Mouse (Mus musculus): ENCODE measurements around the gene Naa25.

Naa25 gene

DNA sequence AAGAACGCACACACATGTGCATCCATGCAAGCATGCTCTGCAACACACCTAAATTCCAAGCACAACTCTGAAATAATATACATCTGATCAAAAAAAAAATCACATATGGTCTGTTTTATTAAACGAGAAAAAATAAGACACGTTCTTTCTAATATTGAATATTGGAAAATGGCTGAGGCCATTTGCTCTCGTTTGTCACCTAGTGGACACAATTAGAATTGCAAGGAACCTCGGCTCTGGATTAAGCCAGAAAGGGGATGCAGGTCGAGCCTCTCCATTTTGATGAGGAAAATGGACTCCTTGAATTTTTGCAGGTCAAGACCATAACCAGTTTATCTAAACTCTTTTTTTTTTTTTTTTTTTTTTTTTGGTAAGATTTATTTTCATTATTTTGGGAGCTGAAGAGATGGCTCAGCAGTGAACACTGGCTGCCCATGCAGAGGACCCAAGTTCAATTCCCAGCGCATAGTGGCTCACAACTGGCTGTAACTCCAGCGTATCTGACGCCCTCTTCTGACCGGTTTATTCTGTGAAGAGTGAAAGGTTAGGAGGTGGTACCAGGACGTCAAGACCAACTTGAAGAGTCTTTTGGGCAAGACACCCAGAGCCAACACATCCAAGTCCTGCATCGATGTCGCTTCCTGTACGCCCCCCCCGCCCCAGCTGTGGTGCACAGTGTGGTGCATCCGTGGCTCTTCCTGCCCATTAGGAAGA lies 4.9 kb upstream of the Naa25 start:
- in situ Hi-C loops (cut with MboI): no loop called here

DNA sequence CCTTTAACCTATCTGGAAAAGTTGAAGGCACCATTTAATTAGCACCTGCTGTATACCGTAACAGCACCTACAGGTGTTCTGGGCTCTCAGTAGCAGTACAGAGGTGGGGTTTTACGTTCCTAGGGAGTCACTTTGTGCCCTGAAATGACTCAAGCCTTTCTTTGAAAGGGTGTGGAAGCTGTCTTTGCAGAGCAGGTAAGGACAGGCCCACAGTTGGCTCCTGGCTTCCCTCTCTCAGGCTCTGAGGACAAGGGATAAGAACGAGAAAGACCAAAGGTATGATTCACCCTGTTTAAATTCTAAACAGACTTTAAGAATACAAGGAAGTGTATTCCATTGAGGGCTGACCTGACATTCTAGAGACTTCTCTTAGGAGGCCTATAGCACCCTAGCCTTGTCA lies 4.3 kb upstream of the Naa25 start:
- in situ Hi-C loops (cut with MboI): no loop called here

DNA sequence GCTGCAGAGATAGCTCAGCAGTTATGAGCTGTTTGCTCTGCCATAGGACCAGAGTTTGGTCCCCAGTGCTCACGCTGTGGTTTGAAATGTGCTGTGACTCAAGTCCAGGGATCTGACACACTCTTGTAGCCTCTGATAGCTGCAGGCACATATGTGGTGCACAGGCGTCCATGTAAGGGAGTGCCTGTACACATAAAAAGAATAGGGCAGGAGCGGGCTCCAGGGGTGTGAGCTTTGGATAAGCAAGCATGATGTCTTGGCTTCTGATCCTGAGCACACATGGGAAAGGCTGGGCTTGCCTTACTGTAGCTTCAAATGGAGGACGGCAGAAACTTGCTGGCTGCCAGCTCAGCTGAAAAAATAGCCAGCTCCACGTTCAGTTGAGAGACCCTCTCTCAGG lies 2.1 kb upstream of the Naa25 start:
- in situ Hi-C loops (cut with MboI): no loop called here

DNA sequence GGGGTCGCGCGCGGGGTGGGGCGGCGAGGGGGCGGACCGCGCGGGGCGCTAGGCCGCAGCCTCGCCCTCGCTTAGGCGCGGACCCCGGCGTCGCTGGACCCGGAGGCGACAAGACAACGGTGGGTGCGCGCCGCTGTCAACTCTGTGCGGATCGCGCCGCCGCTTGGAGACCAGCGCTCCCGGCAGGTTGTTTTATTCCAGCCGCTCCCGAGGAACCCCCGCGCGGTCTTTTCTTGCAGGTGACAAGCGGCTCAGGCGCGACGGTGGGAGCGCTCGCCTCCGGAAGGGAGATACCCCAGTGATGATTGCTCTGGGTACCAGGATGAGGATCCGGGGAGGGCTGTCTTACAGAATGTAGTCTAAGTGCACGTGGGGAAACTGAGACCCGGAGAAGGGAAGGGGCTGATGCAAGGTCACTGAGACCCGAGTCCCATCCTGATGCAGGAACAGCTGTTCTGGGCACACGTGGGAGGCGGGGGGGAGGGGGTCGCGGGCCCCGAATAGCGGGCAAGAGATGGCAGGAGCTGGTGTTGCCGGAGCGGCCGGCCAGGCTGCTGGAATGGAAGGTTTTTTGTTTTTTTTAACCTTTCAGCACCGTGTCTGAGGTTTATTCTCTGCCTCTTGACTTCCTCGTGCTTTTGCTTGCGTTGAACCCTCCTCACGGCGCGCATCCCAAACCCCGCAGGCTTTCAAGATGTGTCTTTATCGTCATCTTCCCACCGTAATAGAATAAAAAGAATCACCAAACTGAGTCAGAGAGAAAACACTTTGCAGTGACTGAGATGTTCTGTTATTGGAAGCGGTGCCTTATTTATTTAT lies 619 bp downstream of the Naa25 start:
- in situ Hi-C loops (cut with MboI): no loop called here

DNA sequence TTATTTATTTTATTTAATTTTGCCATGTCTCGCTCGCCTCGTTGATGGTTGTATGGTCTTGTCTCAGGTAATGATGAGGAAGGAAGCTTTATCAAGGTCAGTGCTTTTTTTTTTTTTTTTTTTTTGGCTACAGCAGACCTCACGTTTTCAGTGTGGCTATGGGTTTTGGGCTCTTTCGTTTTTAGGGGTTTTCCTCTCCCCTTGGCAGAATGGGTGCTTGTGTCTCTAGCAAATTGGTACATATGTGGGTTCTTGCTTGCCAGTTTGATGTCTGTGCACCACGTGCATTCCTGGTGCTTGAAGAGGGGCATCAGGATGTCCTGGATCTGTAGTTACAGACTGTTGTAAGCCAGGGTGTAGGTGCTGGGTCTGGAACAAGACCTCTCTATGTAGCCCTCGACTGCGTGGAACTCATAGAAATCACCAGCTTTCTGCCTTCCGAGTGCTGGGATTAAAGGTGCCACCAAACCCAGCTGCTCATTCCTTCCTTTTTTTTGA lies 1.3 kb downstream of the Naa25 start:
- in situ Hi-C loops (cut with MboI): no loop called here

DNA sequence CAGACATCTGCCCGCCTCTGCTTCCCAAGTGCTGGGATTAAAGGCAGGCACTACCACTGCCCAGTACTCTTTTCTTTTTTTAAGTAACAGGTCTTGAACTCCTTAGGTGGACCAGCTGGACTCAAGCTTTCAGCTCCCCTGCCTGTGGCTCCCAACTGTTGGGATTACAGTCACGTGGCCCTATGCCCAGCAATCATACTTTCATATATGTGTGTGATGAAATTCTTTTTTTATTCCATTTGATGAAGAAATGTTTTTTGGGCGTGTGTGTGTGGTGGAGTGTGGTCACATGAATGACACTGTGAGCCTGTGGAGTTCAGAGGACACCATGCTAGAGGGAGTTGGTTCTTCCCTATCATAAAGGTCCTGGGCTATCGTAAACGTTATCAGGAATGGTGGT lies 1.8 kb downstream of the Naa25 start:
- in situ Hi-C loops (cut with MboI): no loop called here

DNA sequence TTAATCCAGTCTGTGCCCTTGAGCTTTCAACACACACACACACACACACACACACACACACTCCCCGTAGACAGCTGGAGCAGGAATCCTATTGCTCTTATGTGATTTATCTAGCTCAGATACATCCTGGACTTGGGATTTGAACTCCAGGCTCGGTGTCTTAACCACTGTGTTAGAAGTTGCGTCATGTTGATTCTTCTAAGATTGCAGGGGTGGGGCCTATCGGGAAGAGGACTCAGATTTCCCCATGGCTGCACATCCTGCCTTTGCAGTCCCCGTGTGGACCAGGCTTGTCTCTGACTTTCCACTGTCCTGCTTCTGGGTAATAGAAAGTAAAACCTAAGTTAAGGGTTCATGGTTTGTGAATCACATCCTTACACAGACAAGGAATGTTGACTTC lies 2.3 kb downstream of the Naa25 start:
- in situ Hi-C loops (cut with MboI): no loop called here

DNA sequence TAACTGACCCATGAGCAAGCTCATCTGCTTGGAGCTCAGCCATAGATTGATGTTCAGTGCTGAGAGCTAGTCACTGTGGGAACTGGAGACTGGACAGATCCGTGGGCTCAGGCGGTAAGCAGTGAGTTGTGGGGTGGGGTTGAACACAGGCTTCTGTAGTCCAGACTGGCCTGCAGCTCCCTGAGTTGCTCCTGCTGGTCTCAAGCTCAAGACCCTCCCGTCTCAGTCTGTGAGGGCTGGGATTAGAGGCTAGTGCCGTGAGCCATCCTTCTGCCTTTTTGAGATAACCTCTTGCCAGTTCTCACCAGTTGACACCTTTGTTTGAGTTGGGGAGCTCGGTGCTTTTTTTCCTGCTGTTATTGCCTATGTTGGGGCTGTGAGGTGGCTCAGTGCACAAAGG lies 3.1 kb downstream of the Naa25 start:
- in situ Hi-C loops (cut with MboI): no loop called here

DNA sequence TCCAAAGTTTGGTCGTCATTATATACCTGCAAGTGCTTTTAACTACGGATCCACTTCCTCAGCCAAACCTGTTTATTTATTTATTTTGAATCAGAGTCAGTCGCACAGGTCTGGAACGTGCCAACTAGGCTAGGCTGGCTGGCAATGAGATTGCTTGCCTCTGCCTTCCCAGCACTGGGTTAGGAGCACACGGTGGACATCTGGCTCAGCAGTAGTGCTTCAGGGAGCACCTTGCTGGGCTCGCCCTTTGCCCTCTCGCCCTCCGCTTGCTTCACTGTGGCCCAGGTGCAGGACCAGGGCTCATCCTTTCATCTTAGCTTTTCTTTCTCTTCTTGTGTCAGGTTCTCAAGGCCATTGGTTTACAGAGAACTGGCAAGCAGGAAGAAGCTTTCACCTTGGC lies 10.1 kb downstream of the Naa25 start:
- in situ Hi-C loops (cut with MboI): no loop called here

DNA sequence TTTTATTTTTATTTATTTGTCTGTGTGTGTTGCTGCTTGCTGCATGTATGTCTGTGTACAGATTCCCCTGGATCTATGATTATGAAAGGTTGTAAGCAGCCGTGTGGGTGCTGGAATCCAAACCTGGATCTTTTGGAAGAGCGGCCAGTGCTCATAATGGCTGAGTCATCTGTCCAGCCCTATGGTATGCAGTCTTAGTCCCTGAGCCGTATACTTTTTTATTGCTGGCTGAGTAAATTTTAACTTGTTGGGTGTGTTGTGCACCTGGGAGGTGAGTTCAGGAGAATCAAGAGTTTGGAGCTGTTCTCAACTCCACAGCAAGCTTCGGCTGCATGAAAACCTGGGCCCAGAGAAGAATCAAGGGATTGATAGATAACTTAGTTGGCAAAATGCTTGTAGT lies 13.2 kb downstream of the Naa25 start:
- in situ Hi-C loops (cut with MboI): no loop called here

DNA sequence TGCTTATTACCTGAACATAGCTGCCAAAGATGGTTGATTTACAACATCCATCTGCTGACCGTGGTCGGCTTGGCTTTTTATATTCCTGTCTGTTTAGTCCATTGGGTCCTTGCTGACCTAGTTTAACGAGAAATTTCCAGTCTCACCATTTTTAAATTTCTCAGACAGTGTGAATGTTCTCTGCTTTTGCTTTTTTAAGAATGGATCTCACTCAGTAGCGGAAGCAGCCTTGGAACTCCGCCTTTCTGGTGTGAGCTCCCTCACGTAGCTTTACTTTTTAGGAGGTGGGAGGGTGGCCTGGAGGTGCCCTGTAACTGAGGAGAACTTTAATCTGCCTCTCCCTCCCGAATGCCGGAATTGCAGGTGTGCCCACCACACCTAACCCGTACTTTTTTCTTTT lies 23.0 kb downstream of the Naa25 start:
- in situ Hi-C loops (cut with MboI): no loop called here

DNA sequence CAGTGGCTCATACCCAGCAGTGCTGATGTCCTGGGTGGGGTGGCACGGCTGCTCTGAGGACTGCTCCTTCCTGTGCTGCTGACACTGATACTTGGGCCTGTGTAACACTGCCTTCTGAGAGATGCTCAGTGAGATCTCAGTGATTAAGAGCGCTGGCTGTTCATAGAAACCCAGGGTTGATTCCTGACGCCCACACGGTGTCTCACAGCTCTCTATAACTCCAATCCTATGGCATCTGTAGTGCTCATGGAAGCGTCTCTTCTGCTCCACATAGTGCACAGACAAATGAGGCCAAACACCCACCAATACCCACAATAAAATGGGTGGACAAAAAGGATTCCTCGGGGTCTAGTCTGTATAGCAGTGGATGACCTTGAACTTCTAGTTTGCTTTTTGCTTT lies 25.1 kb downstream of the Naa25 start:
- in situ Hi-C loops (cut with MboI): no loop called here

DNA sequence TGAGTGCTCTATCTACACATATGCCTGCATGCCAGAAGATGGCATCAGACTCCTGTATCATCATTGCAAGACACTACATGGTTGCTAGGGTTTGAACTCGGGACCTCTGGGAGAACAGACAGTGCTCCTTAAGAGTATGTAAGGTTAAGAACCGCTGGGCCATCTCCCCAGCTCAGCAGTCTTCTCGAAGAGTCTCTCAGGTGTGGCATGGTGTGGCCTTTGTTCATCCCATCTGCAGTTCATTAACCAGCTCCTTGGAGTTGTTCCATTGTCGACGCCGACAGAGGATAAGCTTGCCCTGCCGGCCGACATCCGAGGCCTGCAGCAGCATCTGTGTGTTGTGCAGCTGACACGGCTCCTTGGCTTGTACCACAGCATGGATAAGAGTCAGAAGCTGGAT lies 25.6 kb downstream of the Naa25 start:
- in situ Hi-C loops (cut with MboI): no loop called here

DNA sequence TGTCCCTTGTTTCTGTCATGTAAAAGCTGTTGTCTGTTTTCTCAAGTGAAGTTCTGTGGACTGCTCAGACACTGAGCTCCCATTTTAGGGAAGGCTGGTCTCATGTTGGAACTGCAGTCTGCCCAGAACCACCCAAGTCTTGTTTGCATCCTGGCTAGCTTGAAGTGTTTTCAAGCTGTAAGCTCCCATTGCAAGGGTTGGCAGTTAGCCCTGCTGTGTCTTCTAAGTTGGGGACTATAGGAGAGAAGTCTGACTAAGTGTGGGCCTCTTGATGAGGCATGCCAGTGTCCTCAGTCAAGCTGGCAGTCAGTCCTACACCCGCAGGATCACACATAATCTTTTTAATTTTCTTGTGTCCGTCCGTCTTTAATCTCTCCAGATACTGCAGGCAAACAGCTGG lies 31.2 kb downstream of the Naa25 start:
- in situ Hi-C loops (cut with MboI): no loop called here

DNA sequence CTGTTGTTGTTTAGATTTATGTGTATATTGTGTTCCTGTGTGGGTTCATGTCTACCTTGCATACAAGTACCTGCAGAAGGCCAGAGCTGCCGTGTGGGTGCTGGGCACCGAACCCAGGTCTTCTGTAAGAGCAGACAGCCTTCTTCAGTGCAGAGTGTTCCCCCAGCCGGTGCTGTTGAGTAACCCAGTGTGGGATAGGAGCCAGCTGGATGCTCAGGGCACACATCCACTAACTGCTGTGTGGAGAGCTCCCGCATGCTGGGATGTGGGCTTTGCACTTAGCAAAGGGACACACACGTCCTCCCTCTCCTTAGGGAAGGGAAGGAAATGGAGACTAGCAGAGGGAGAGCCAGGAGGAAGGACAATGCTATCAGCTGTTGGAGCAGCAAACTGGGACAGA lies 40.4 kb downstream of the Naa25 start:
- in situ Hi-C loops (cut with MboI): no loop called here

DNA sequence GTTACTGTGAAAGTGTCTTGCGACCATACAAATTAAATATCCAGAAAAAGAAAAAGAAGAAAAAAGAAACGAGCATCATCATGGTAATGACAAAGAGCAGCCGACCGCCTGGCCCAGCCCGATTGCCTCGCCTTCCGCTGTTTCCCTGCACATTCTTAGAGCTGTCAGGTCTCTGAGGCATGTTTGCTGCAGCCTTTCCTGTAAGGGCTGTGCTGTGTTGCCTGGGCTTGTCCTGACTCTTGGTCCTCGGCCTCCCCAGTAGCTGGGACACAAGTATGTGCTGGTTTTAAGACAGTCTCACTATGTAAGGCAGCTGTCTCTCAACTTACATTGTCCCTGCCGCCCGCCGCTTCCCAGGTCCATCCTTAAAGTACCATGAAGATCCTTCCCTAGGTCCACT lies 41.0 kb downstream of the Naa25 start:
- in situ Hi-C loops (cut with MboI): no loop called here

DNA sequence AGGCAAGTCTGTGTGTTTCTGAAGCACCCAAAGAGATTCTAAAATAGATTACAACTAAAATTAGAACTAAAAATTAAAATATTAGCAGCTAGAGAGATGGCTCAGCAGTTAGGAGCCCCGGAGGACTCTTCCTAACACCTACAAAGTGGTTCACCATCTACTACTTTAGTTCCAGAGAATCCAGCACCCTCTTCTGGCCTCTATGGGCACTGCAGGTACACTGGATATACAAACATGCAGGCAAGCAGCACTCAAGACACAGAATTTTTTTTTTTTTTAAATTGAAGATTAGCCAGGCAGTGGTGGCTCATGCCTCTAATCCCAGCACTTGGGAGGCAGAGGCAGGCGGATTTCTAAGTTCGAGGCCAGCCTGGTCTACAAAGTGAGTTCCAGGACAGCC lies 45.8 kb downstream of the Naa25 start:
- in situ Hi-C loops (cut with MboI): loop anchor here (5.0 kb wide), 1 partner anchor 34 kb away; no protein-coding TSS in a partner anchor

DNA sequence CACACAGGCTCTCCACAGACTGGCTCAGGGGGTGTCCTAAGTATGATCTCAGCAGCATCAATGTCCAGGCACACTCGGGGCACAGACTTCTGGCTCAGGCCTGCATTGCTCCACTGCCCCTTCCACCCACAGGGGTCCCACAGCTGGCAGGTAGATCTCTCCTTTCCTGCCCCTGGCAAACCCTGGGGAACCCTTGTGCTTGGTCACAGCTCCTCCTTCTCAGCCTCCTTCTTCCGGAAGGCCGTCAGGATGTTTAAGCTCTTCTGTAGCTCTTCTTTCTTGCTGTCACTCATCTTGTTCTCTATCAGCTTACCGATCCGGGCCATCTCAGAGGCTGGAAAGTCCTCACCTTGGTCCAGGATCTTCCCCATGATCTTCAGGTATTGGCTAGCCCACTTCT lies 47.1 kb downstream of the Naa25 start:
- in situ Hi-C loops (cut with MboI): loop anchor here (5.0 kb wide), 1 partner anchor 32 kb away; no protein-coding TSS in a partner anchor

DNA sequence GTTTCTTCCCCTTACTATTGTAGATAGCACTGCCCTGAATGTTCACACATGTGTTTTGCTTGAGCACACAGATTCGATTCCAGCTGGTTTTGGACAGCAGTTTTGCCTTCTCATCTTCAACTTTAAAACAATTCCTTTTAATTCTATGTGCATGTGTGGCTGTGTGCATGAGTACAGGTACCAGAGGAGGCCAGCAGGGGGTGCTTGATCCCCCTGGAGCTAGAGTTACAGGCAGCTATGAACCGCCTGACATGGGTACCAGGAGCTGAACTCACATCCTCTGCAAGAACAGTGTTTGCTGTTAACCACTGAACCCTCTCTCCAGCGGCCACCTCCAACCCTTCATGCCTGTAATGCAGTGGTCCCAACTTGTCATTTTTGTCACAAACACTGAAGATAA lies 50.7 kb downstream of the Naa25 start:
- in situ Hi-C loops (cut with MboI): no loop called here

DNA sequence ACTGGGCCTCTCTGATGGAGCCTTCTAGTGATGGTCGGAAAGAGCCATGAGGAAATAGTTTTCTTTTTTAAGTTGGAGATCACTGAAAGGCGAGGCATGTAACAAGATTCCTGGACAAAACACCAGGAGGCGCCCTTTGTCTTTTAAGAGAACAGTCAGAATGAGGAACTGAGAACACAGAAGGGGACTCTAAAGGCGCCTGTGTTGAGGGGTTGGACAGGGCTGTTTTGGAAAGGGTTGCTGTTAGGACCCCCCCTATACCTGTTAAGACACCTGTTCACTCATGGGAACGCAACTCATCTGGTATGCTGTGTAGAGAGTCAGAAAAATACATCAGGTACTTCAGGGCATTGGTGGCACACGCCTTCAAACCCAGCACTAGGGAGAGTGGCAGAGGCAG lies 52.2 kb downstream of the Naa25 start:
- in situ Hi-C loops (cut with MboI): no loop called here

DNA sequence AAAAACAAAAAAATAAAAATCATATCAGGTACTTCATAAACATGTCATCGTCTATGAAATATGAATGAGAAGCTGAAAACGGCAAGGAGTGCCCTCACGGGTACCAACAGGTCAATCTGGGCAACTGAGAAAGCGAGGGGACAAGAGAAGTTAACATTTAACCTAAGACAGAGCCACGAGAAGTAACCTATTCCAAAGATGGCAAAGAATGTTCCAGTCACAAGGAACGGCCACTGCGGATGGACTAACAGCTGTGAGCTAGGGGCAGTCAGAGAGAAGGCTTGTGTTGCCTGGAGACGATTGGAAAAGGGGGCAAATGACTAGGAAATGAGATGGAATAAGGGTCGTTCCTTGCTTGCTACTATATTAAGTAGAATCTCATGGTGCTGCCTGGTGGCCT lies 52.7 kb downstream of the Naa25 start:
- in situ Hi-C loops (cut with MboI): no loop called here

DNA sequence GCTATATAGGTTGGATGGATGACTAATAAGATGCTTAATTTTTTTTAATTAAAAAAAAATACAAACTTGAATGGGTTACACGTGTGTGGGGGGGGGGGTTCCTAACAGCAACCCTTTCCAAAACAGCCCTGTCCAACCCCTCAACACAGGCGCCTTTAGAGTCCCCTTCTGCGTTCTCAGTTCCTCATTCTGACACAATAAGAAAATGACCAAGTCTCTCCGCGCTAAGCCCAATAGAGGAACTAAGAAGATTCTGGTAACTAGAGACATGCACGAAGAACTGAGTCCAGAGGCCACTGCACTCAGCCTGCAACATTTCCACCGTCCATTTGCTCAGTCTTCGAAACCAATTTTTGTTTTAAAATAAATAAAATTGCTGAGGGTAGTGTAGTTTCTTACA lies 53.5 kb downstream of the Naa25 start:
- in situ Hi-C loops (cut with MboI): no loop called here

DNA sequence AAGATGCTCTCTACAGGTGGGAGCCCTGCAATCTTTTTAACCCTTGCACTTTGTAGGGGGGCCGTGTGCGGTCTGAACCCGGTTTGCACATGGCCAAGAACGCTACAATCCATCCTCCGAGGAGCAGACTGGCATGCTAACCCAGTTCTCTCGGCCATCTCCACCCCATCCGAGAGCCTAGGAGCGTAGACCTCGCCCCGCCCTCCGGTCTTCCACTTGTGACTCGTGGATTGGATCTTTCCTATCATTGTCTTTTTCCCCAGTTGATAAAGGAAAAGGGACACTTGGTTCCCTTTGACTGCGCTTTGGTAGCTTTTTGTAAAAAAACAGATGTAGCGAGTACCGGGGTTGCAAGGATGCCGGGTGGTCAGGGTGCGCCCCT lies 53.9 kb downstream of the Naa25 start, which contains the start of gene Tmem116:
Gene Tmem116, plus strand, starts transcription at position 250 of the 382 bp plus-strand sequence.
- in situ Hi-C loops (cut with MboI): no loop called here

Data from mature B cell (primary cell).